Mouse (Mus musculus) liver, adult (tissue): ENCODE results near the gene Dnajc1.

Source experiments
- GATA4 ChIP-seq: IDR thresholded peaks from 2 replicates; pipeline ENCODE4 v1.6.1; 2014; ENCODE audit warnings: mild to moderate bottlenecking, low read length; ENCODE audit not compliant: insufficient replicate concordance

Gene Dnajc1

DNA sequence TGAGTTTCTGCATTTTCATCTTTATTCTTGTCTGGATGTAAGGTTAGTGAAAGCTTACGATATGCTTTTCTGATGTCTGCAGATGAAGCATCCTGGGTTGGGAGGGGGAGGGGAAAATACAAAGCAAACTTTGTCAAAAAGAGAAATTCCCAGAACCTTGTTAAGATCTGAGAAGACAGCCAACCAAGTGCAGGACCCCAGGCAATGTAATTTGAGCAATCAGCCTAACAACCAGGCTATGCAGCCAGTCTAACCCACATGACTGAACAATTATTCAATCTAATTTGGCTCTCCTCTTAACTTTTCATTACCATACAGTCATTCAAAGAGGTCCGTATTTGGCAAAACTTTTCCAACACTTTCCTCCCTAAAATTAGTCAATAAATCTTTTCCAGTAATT, 75.7 kb downstream of the Dnajc1 start:
- no peak for TF ChIP-seq GATA4

DNA sequence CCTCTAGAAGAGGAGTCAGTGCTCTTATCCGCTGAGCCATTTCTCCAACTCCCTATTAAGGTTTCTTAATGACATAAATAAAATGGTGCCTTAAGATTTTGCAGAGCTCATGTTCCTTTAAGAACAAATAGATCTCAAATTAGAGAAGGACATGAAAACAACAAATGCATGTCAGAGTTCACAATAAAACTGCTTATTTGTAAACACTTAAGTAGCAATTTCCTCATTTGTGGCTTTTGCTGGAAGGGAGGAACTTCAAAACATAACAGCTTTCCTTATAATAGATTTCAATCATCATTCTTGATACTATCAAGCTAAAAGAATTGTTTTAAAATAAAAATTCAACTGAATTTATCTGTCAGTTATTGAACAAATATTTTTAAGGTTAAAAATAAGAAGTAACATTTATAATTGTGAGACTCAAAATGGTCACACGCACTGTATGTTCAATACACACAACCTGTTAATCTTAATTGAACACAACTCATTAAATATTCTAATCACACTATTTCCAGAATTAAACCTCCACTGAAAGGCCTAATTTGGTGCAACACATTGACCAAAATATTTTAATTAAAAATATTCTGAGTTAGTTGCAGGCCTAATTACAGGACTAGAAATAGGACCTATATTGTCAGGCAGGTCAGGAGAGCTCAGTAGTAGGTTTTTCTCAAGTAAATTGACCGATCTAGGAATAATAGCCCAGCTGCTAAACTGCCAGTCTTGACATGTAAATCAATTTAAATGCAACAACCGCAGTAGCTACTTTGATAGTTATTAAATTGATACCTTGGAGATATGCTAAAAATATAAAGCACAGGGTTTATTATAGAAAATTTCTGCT, 82.1 kb downstream of the Dnajc1 start:
- TF ChIP-seq GATA4, result no peak

DNA sequence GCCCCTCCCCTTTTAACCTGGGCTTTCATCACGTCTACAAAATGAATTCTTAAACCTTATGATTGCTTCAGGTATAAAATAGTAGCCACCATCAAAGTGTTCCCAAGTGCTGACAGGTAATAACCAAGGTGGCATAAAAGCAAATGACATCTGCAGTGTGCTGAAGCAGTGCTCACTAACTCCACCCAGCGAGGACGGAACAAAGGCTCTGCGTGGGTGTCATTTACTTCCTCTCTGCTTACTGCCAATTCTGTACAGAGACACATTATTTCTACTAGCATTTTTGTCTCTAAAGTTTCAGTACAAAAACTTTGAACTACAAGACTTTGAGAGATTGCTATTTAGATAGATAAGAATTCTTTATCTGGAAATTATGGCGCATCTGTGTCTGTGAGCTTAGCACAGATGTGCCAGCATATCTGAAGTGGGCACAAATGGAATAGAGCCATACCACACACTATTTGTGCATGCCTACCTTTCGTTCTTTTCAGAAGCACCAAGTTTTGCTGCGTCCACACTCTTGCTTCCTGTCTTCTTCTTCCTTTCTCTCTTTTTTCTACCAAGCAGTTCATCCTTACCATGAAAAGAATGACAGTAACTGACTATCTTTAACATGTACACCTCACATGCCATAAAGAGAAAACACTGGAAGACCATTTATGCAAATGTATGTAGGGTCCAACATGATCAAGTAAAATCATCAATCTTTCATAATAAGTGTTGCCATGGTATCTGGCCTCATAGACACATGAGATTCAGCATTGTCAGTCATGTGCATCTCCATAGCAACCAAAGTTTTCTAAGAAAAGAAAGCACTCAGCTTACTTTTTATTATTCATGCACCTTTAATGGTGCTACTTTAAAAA, 85.0 kb downstream of the Dnajc1 start:
- TF ChIP-seq GATA4, result no peak

DNA sequence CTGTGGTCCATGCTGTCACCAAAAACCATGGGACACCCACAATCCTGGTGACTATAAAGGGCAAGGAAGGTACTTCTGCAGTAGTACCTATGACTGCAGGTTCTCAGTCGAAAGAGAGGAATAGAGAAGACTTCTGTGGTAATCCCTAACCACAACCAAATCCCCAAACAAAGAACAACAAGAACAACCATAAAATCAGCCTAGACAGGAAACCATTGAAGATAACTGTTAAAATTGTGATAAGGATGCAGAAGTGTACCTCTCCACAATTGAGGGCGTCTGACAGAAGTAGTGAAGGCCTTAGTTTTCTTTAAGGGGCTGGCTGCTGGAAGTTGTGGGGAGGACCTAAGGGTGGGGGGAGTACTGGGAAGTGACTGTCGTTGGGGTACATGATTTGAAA, 91.7 kb downstream of the Dnajc1 start:
- no peak for TF ChIP-seq GATA4

DNA sequence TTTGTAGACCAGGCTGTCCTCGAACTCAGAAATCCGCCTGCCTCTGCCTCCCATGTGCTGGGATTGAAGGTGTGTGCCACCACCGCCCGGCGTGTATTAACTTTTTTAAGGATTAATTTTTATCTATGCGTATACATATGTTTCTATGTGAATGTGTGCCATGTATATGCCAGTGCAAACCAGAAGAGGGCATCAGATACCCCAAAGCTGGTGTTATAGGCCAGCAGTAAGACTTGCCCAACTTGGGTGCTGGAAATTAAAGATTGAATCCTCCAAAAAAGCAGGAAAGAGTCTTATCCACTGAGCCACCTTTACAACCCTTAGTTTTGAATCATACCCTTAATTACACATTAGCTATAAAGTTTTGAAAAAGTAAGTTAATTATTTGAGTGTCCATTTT, 107.5 kb downstream of the Dnajc1 start:
- no peak for TF ChIP-seq GATA4

DNA sequence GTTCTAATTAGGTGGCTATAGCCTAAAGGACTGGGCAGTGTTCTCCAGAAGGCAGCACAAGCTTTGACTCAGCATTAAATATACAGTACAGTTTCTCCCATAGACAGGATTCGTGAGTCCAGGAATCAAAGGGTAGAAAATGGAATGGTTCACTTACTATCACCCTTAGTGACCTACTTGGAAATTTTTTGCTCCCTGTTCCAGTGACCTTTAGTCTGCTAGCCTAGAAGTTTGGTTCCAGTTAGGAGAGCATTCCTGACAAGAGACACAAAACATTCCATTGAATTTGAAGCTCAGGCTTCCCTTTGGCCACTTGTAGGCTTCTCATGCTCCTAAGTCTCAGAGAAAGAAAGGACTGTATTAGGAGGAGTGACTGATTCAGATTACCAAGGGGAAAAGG, 126.9 kb downstream of the Dnajc1 start:
- no peak for TF ChIP-seq GATA4

DNA sequence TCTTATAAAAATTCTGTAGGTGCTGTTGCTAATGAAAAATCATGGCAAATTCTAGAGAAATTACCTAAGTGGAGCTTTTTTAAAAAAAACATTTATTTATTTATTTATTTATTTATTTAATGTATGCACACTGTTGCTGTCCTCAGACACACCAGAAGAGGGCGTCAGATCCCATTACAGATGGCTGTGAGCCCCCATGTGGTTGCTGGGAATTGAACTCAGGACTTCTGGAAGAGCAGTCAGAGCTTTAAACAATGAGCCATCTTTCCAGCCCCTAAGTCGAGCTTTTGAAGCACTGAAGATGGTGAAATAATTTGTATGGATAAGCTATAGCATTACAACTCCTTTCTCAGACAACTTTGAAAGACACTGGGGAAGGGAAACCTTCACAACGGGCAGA, 128.1 kb downstream of the Dnajc1 start:
- TF ChIP-seq GATA4, result no peak

DNA sequence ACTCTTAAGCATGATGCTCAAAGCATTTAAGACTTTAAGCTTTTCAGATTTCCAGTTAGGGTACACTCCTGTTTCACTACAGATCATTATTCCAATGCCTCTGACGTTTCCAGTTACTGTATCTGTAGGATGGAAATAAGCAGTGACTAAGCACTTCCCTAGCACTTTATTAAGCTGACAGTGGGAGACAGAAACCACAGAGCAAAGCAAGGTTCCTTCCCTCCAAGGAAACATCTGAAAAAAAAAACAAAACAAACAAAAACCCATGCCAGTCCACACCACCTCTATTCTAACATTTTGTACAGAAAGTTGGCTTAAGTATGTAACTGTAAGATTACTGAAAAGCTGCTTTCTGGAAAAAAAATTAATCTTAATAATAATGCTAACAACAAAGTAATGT, 130.3 kb downstream of the Dnajc1 start:
- TF ChIP-seq GATA4, result no peak

DNA sequence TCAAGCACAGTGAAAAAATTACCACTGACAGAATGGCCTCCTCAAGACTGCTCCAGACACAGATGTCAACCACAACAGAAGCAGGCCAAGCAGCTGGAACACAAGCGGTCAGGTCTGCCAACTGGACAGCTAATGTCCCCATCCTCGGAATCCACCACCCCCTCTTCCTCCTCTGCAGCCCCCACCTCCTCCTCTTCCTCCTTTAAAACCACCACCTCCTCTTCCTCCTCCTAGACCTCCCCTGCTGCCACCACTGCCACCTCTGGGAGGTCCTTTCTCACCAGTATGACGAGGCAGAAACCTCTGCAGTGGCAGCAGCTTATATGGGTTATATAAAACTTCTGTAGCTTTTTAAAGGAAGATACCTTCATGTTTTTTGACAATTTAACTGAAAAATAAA, 143.4 kb downstream of the Dnajc1 start:
- TF ChIP-seq GATA4, result no peak

DNA sequence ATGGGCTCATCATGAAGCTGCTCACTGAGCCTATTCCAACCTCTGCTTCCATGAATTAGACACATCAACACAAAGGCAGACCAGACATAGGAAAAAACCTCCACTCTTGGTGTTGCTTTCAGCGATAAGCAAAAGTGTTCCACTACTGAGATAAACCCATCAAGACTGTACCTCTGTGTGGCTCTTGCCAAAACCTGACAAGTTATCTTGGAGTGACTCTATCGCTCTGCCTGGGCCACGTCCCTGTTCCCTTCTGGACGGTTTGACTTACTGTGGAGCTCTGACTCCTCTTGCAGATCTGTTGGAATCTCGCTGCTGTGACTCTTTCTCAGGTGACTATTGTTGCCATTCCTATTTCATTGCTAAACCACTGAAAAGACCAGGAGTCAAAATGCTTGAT, 157.1 kb downstream of the Dnajc1 start:
- TF ChIP-seq GATA4, result no peak

DNA sequence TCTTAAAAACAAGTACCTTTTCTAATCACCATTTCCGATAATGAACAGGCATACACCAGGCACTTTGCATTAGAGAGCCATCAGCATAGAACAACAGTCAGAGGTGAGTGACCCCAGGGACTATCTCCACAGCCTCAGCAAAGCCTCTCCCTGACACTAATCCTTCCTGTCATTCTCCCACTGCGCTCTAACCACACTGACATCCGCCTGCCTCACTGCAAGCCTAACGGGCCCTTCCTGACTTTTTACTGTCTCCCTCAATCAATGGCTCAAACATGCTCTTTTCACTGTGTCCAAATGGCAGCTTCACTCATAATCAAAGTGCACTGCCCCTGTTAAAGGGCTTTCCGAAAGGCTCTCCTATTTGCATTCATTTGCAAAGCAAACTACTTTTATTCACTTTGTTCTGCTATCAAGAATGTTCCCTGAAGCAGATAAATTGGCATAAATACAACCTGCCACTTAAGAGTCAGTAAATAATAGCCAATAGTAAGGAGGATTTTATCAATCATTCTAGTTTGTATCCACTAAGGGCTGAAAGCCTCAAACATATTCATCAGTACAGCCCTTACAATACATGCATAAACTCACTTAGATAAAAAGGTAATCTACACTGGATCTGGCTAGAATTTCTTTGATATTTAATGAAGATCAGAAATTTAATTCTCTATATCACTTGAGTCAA, 159.6 kb downstream of the Dnajc1 start:
- TF ChIP-seq GATA4, result no peak

DNA sequence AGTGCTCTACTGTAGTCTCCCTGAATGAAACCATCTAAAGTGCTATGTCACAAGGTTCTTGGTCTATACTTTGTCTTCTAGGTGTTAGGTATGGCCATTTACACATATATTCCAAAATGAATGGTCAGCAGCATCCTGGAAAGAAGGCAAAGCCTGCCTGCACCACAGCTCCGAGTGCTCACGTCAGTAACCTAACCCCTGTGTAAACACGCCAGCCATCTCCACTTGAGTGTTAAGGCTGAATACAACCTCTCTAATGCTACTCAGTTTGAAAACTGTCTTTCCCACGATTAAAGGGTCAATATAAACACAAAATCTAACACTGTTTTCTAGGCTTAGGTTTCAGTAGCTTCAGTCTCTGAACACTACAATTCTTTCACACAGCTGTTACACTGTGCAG, 161.5 kb downstream of the Dnajc1 start:
- TF ChIP-seq GATA4, result no peak

DNA sequence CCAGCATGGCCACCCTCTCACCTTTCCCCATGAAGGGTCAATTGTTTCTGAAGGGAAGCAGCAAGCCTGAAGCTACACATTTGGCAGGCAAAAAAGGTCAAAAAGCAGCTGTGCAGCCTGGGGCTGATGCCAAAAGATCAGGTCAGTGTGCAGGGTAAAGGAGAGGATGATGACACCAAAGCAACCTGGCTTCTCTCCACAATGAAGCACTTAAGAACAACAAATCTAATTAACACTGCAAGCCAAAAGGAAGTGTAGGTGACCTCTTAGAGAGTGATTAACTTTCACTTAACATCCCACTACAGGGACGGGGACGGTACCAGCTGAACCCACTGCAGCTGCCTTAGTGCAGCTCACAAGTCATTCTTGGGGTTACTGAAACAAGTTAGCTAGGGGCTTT, 163.4 kb downstream of the Dnajc1 start:
- no peak for TF ChIP-seq GATA4

DNA sequence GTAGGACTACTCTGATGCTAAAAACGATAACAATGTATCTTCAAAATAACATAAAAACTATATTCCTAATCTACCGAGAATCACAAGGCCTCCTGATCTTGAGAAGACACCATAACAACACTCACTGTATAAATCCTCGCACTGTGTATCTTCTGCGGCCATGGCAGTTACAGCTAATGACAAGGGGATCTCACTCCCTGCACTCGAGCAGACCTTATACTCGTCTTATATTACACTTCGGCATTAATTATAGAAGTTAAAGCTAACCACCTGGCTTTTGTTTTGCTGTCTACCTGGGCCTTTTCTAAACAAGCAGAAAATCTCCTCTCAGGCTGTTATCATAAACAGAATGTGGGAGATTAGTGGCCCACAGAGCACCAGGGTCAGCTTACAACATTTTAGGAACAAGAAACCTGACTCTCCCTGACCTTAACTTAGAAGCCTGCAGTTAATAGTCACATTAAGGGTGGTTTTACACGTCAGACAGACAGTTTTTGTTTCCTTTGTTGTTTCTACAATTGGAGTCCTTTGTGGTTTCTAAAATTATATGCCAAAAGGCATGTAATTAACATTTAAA, 164.1 kb downstream of the Dnajc1 start:
- no peak for TF ChIP-seq GATA4

DNA sequence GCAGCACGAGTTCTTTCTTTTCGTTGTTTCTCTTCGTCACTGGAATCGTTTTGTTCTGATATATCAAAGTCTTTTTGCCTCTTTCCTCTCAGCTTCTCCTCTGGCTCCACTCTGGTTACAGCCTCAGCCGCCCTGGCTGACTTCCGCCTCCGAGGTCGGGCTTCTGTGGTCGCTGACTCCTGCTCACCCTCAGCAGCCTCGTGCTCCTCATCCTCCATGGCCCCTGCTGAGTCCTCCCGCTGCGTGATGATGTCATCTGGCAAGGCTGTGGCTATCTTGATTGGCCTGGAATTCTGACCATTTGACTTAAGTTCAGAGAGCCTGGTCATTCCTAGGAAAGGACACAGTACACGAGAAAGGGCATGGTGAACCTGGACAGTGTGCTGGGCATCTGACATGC, 173.1 kb downstream of the Dnajc1 start:
- TF ChIP-seq GATA4, result no peak
